Mouse (Mus musculus): Measurements from ENCODE around the gene Dpp6.

DNA sequence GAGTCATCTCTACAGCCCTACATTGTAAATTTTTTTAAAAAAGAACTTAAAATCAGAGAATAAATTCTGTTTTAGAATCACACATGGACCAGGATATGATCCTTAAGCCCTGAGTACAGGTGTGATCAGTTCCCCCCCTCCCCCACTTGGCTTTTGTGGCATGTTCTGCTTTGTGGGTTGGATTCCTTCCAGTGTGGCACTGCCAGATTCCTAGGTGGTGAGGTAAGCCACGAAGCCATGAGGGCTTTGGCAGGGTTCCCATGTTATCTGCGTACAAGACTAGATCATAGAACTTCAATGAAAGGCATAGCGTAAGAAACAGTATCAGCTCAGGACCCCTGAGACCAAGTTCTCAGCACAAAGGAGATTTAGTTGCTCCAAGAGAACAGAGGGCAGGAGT, 596.0 kb downstream of the Dpp6 start:
- no peak for TF ChIP-seq CTCF (IDR thresholded peaks at IDR 0.05; ENCODE audit: low read depth, low read length)
- TF ChIP-seq POLR2AphosphoS5 (IDR thresholded peaks at IDR 0.05; ENCODE audit: insufficient replicate concordance, low read depth, low read length): no peak
- TF ChIP-seq GATA1 (IDR thresholded peaks at IDR 0.05; ENCODE audit: borderline replicate concordance, low read length): no peak
- no peak for TF ChIP-seq TAL1 (conservative IDR thresholded peaks at IDR 0.05; ENCODE audit: low read depth, low read length)
- no peak for TF ChIP-seq GATA2 (IDR thresholded peaks at IDR 0.05; ENCODE audit: borderline replicate concordance, low read depth, low read length)

Measured in G1E (cell line).